Mouse (Mus musculus): Measurements from ENCODE around the gene Sik3. TPM values are rescaled to one million over a fixed set of nuclear protein-coding genes. Genes with fewer than 3 reads are reported as not detected.
A peak's percentile ranks its signal among the peaks of the same experiment; 100 is the strongest.

Gene Sik3
- polyA plus RNA-seq, 1 experiment from 2014 or later: 5.2 TPM

DNA sequence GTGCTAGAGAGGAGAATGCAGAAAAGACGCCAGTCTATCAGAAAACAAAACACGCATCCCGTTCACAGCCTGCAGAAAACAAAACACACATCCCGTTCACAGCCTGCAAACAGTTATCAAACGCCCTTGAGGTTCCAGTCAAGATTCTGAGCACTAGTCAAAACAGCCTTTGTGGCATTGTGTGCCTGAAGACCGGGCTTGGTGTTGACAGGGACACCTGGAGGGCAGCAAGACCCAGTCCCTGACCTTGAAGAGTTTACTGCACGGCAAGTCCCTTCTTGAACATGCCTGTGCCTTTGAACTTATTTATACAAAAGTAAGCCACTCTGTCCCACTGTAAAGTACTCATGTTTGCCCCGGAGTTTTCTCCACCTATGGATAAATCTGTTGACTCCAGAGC, 231.0 kb downstream of the Sik3 start:
- 46% methylated on average over 8 of the region's 8 CpGs for WGBS

DNA sequence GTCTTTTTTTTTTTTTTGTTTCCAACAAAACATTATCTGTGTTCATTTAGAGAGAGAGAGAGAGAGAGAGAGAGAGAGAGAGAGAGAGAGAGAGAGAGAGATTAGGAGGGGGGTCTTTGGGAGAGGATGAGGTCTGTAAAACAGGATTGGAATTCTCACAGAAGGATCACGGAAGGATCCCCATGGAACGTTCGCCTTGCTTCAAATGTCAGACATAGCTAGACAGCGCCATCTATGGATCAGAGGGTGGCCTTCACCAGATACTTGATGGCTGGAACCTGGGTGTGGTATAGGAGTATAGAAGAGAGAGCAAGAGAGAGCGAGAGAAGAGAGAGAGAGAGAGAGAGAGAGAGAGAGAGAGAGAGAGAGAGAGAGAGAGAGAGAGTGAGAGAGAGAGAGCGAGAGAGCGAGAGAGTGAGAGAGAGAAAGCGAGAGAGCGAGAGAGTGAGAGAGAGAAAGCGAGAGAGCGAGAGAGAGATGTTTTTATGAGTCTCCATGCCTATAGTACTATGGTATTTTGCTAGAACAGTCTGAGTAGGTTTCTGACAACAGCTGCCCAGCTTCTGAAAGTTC, 234.2 kb downstream of the Sik3 start:
- 23% methylated on average over 11 of the region's 11 CpGs for WGBS
- Histone ChIP-seq H3K9ac (ENCODE audit: low read length) (no peak overlapping the region), H3K9me3 (ENCODE audit: control insufficient read depth, low read length) (no peaks in the 10 kb centered on the region), H3K36me3 (ENCODE audit: control insufficient read depth, insufficient read depth, low read length) (no peaks in the 10 kb centered on the region), H3K4me2 (ENCODE audit: low read depth, low read length) (no peak overlapping the region), H3K4me1 (replicated peaks; ENCODE audit: control insufficient read depth, insufficient read depth, low read length) (no peaks in the 10 kb centered on the region), H3K4me3 (ENCODE audit: low read length) (no peak overlapping the region), H3K27me3 (ENCODE audit: control insufficient read depth, insufficient read depth, low read depth, low read length) (no peaks in the 10 kb centered on the region), H3K27ac (ENCODE audit: low read length) (no peak overlapping the region)
- ATAC-seq (ENCODE audit: low read depth): peak; percentile 86; the same call in 1 of the 2 replicates

More for the DNA sequence above, 231.0 kb downstream of the Sik3 start:
- Histone ChIP-seq H3K9ac (ENCODE audit: low read length) (no peak overlapping the region), H3K36me3 (ENCODE audit: control insufficient read depth, insufficient read depth, low read length) (no peaks in the 10 kb centered on the region), H3K27ac (ENCODE audit: low read length) (no peak overlapping the region), H3K4me3 (ENCODE audit: low read length) (no peak overlapping the region), H3K4me2 (ENCODE audit: low read depth, low read length) (no peak overlapping the region), H3K27me3 (ENCODE audit: control insufficient read depth, insufficient read depth, low read depth, low read length) (no peaks in the 10 kb centered on the region), H3K4me1 (replicated peaks; ENCODE audit: control insufficient read depth, insufficient read depth, low read length) (no peaks in the 10 kb centered on the region), H3K9me3 (ENCODE audit: control insufficient read depth, low read length) (no peaks in the 10 kb centered on the region)
- ATAC-seq (ENCODE audit: low read depth): no peak

DNA sequence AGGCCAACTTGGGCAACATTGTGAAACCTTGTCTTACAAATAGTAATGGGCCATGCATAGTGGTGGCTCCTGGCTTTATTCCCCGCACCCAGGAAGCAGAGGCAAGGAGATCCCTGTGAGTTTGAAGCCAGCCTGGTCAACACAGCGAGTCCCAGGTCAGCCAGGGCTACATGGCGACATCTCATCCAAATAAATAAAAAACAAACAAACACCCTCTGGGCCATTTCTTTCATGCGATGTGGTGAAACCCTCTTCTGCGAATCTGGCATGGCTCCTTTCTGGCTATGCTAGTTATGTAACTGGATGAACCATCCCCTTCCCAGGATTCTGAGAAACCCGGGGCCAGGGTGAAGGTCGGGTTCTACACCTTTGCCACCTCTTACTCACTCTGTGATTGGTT, 243.6 kb downstream of the Sik3 start:
- Histone ChIP-seq H3K36me3 (ENCODE audit: control insufficient read depth, insufficient read depth, low read length) (no peaks in the 10 kb centered on the region), H3K4me1 (replicated peaks; ENCODE audit: control insufficient read depth, insufficient read depth, low read length) (no peaks in the 10 kb centered on the region), H3K4me2 (ENCODE audit: low read depth, low read length) (no peak overlapping the region), H3K27me3 (ENCODE audit: control insufficient read depth, insufficient read depth, low read depth, low read length) (no peaks in the 10 kb centered on the region), H3K9ac (ENCODE audit: low read length) (no peak overlapping the region), H3K9me3 (ENCODE audit: control insufficient read depth, low read length) (no peaks in the 10 kb centered on the region), H3K27ac (ENCODE audit: low read length) (no peak overlapping the region), H3K4me3 (ENCODE audit: low read length) (no peak overlapping the region)
- WGBS: 79% methylated on average over 7 of the region's 7 CpGs
- ATAC-seq (ENCODE audit: low read depth): no peak

DNA sequence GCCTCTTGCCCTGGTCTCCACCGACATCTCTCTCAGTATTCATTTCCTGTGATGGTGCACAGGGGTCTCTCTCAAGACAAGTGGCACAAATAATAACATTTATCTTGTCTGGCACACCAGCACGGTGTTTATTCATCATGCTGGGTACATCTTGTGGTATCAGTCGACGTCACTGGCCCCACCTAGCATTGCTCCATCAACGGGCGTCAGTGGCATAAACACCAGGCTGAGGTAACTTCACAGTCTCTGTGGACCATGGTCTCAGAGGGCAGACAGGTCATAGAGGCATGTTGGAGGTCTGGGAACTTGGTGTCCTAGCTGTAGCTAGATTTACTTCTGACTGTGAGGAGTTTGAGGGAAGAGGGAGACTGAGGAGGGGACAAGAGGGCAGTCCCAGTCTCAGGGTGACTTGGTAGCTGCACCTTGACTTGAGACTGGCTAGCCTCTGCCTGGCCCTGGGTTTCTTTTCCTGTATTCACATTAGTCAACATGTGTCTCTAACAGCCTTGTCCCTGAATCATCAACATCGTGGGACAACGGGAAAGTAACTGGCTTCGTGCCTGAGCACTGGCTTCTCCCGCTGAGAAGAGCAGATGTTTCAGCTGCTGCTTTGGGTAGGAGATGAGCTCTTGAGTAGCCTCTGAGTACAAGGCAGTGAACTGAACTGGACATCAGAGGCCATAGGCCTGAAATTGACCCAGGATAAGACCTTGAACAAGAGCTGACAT, 244.2 kb downstream of the Sik3 start:
- 72% methylated on average over 10 of the region's 10 CpGs for WGBS
- ATAC-seq (ENCODE audit: low read depth): no peak
- no peaks in the 10 kb centered on the region for H3K27me3 ChIP-seq (ENCODE audit: control insufficient read depth, insufficient read depth, low read depth, low read length)
- no peak overlapping the region for H3K4me2 ChIP-seq (ENCODE audit: low read depth, low read length)
- no peaks in the 10 kb centered on the region for H3K9me3 ChIP-seq (ENCODE audit: control insufficient read depth, low read length)
- H3K36me3 ChIP-seq (ENCODE audit: control insufficient read depth, insufficient read depth, low read length): no peaks in the 10 kb centered on the region
- H3K27ac ChIP-seq (ENCODE audit: low read length): no peak overlapping the region
- H3K9ac ChIP-seq (ENCODE audit: low read length): no peak overlapping the region
- H3K4me3 ChIP-seq (ENCODE audit: low read length): no peak overlapping the region
- H3K4me1 ChIP-seq (replicated peaks; ENCODE audit: control insufficient read depth, insufficient read depth, low read length): no peaks in the 10 kb centered on the region

DNA sequence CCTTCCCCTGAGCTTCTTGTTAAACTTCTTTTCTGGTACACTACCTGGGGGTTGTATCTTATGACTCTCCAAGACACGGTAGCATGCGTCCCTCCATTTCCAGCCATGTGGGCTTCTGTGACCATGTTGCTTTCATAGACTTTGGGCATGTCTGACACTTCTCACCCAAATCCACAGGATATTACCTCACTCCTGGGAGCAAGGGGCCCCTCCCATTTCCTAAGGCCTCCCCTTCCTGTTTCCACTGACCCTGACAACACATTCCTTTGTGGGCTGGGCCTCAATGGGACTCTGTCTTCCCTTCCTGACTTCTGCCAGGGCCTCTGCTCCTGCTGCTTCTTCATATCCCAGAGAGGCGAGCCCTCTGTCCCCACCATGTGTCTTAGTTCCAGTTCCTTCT, 244.9 kb downstream of the Sik3 start:
- Histone ChIP-seq H3K4me2 (ENCODE audit: low read depth, low read length) (no peak overlapping the region), H3K27ac (ENCODE audit: low read length) (0 out of 2 replicates have a peak overlapping the region, but pooled peaks have one; percentile 17)
- WGBS: 70% methylated on average over 3 of the region's 3 CpGs

GRCm38 (mm10) chr9:46259111-46259510, 246.5 kb downstream of the Sik3 start:
- WGBS: 89% methylated on average over 6 of the region's 6 CpGs
- Histone ChIP-seq H3K4me1 (replicated peaks; ENCODE audit: control insufficient read depth, insufficient read depth, low read length) (no peaks in the 10 kb centered on the region), H3K9ac (ENCODE audit: low read length) (no peak overlapping the region), H3K27ac (ENCODE audit: low read length) (no peak overlapping the region), H3K27me3 (ENCODE audit: control insufficient read depth, insufficient read depth, low read depth, low read length) (no peaks in the 10 kb centered on the region), H3K4me3 (ENCODE audit: low read length) (no peak overlapping the region), H3K36me3 (ENCODE audit: control insufficient read depth, insufficient read depth, low read length) (no peaks in the 10 kb centered on the region), H3K9me3 (ENCODE audit: control insufficient read depth, low read length) (no peaks in the 10 kb centered on the region), H3K4me2 (ENCODE audit: low read depth, low read length) (no peak overlapping the region)
- ATAC-seq (ENCODE audit: low read depth): no peak

More for the DNA sequence above, 244.9 kb downstream of the Sik3 start:
- ATAC-seq (ENCODE audit: low read depth): peak; percentile 43; the same call in 1 of the 2 replicates
- H3K9me3 ChIP-seq (ENCODE audit: control insufficient read depth, low read length): no peaks in the 10 kb centered on the region
- no peak overlapping the region for H3K9ac ChIP-seq (ENCODE audit: low read length)
- H3K36me3 ChIP-seq (ENCODE audit: control insufficient read depth, insufficient read depth, low read length): no peaks in the 10 kb centered on the region
- no peaks in the 10 kb centered on the region for H3K27me3 ChIP-seq (ENCODE audit: control insufficient read depth, insufficient read depth, low read depth, low read length)
- no peaks in the 10 kb centered on the region for H3K4me1 ChIP-seq (replicated peaks; ENCODE audit: control insufficient read depth, insufficient read depth, low read length)
- H3K4me3 ChIP-seq (ENCODE audit: low read length): no peak overlapping the region

- no peak overlapping the region for H3K4me2 ChIP-seq (ENCODE audit: low read depth, low read length)
- H3K27ac ChIP-seq (ENCODE audit: low read length): no peak overlapping the region
- H3K36me3 ChIP-seq (ENCODE audit: control insufficient read depth, insufficient read depth, low read length): no peaks in the 10 kb centered on the region
- no peak overlapping the region for H3K9ac ChIP-seq (ENCODE audit: low read length)
- H3K4me1 ChIP-seq (replicated peaks; ENCODE audit: control insufficient read depth, insufficient read depth, low read length): no peaks in the 10 kb centered on the region
- no peaks in the 10 kb centered on the region for H3K9me3 ChIP-seq (ENCODE audit: control insufficient read depth, low read length)
- H3K27me3 ChIP-seq (ENCODE audit: control insufficient read depth, insufficient read depth, low read depth, low read length): no peaks in the 10 kb centered on the region
- ATAC-seq (ENCODE audit: low read depth): no peak
- 74% methylated on average over 7 of the region's 7 CpGs for WGBS
- no peak overlapping the region for H3K4me3 ChIP-seq (ENCODE audit: low read length)
Observed at GRCm38 (mm10) chr9:46261131-46261530, 248.5 kb downstream of the Sik3 start.

GRCm38 (mm10) chr9:46268343-46268873, 255.8 kb downstream of the Sik3 start, which contains the start of gene Apoa5:
Gene Apoa5 (plus strand): TSS chr9:46268633.
- no peaks in the 10 kb centered on the region for H3K36me3 ChIP-seq (ENCODE audit: control insufficient read depth, insufficient read depth, low read length)
- H3K4me2 ChIP-seq (ENCODE audit: low read depth, low read length): no peak within 1 kb of the TSS
- H3K27ac ChIP-seq (ENCODE audit: low read length): no peak within 1 kb of the TSS
- no peak for ATAC-seq (ENCODE audit: low read depth)
- H3K9ac ChIP-seq (ENCODE audit: low read length): no peak within 1 kb of the TSS
- H3K4me1 ChIP-seq (replicated peaks; ENCODE audit: control insufficient read depth, insufficient read depth, low read length): peaks cover under 1% of the 10 kb centered on the region; the same call in 1 of the 2 replicates
- H3K9me3 ChIP-seq (ENCODE audit: control insufficient read depth, low read length): no peaks in the 10 kb centered on the region
- H3K27me3 ChIP-seq (ENCODE audit: control insufficient read depth, insufficient read depth, low read depth, low read length): peaks cover 9% of the 10 kb centered on the region
- WGBS: 35% methylated on average over 7 of the region's 7 CpGs
- H3K4me3 ChIP-seq (ENCODE audit: low read length): no peak within 1 kb of the TSS

DNA sequence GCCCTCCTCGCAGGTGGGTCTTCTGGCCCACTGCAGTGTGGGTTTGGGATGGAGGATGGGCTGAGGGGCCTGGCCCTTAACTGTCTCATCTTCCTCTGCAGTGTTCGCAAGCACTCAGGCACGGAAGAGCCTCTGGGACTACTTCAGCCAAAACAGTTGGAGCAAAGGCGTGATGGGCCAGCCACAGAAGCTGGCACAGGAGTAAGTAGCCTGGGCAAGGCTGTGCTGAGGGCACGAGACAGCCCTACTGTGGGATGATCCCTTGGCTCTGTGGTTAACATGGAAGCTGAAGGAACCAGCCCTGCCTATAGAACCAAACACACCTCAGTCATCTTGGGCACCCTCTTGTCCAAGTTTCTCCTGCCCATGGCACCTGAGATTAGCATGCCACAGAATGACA, 256.5 kb downstream of the Sik3 start:
- H3K27me3 ChIP-seq (ENCODE audit: control insufficient read depth, insufficient read depth, low read depth, low read length): peaks cover 9% of the 10 kb centered on the region
- ATAC-seq (ENCODE audit: low read depth): no peak
- H3K4me1 ChIP-seq (replicated peaks; ENCODE audit: control insufficient read depth, insufficient read depth, low read length): peaks cover 6% of the 10 kb centered on the region
- 86% methylated on average over 5 of the region's 5 CpGs for WGBS
- no peaks in the 10 kb centered on the region for H3K9me3 ChIP-seq (ENCODE audit: control insufficient read depth, low read length)
- H3K9ac ChIP-seq (ENCODE audit: low read length): no peak overlapping the region
- no peak overlapping the region for H3K27ac ChIP-seq (ENCODE audit: low read length)
- H3K4me2 ChIP-seq (ENCODE audit: low read depth, low read length): no peak overlapping the region
- H3K36me3 ChIP-seq (ENCODE audit: control insufficient read depth, insufficient read depth, low read length): no peaks in the 10 kb centered on the region
- H3K4me3 ChIP-seq (ENCODE audit: low read length): no peak overlapping the region
